Mouse (Mus musculus) G1E (cell line): ENCODE measurements around the gene Pdzd7.

Source experiments
- CTCF ChIP-seq: IDR thresholded peaks from 2 replicates; pipeline ENCODE4 v1.5.1; 2012; ENCODE audit warnings: low read depth, low read length, inconsistent platforms, mixed read lengths
- GATA1 ChIP-seq: IDR thresholded peaks from 2 replicates; pipeline ENCODE4 v1.6.1; 2012; ENCODE audit warnings: borderline replicate concordance, low read length, inconsistent platforms, mixed read lengths
- GATA2 ChIP-seq: IDR thresholded peaks from 2 replicates; pipeline ENCODE4 v1.6.1; 2012; ENCODE audit warnings: low read depth, low read length, inconsistent platforms, borderline replicate concordance
- POLR2AphosphoS5 ChIP-seq: IDR thresholded peaks from 2 replicates; pipeline ENCODE4 v1.6.1; 2012; ENCODE audit warnings: low read depth, low read length, inconsistent platforms; ENCODE audit not compliant: insufficient replicate concordance
- TAL1 ChIP-seq: conservative IDR thresholded peaks from 2 replicates; pipeline ENCODE4 v1.6.1; 2012; ENCODE audit warnings: low read depth, low read length, inconsistent platforms, mixed read lengths

- TF ChIP-seq CTCF (no peak), TAL1 (no peak), GATA1 (no peak), POLR2AphosphoS5 (no peak), GATA2 (no peak)
These were observed 12.8 kb upstream of the Pdzd7 start for GRCm38 (mm10) chr19:45058113-45058839.
